Mouse (Mus musculus): ENCODE results near the gene Wasf2.
A peak's percentile ranks its signal among the peaks of the same experiment; 100 is the strongest.

- TF ChIP-seq CTCF (IDR thresholded peaks at IDR 0.05; ENCODE audit: extremely low read depth, insufficient read length, insufficient replicate concordance, low read depth, low read length) (0 out of 2 replicates have a peak, but pooled peaks have one; percentile 13), POLR2A (IDR thresholded peaks at IDR 0.05; ENCODE audit: low read depth, low read length) (no peak)
Measured at GRCm38 (mm10) chr4:133213268-133213590, 82.9 kb downstream of the Wasf2 start.

All from small intestine, adult 2 months (tissue).